Comparison of ENCODE assay signal across 20 mouse cellular contexts in genomic region chr1:60803128-60803824, GRCm38 (mm10).
DNase-seq lines count a peak whose midpoint lies in the region; ATAC-seq and TF ChIP-seq lines count a peak whose summit lies in the region.
"Had no signal": no experiment of that assay in that cellular context is flagged by ENCODE, and none has a peak within 500 bp of the region (broad histone marks: within the 10 kb centered on the region; RNA-seq: fewer than 3 reads in every experiment).

No protein-coding gene starts in this region.

- H3K9me3 ChIP-seq in lung, embryonic 15.5 days, result no peaks in the 10 kb centered on the region
- no peaks in the 10 kb centered on the region for H3K9me3 ChIP-seq in CH12.LX (replicated peaks; ENCODE audit: low read length)
- no peaks in the 10 kb centered on the region for H3K9me3 ChIP-seq in hindbrain, embryonic 12.5 days (replicated peaks)
- H3K9me3 ChIP-seq: embryonic facial prominence, embryonic 12.5 days; forebrain, embryonic 12.5 days had no signal

- H3K27ac ChIP-seq in gastrocnemius, adult 2 months, result peak overlapping the region; percentile 16; the same call in 1 of the 2 replicates
- H3K27ac ChIP-seq in lung, embryonic 15.5 days, result 0 out of 2 replicates have a peak overlapping the region, but pooled peaks have one; percentile 18
- peak overlapping the region; percentile 76 for H3K27ac ChIP-seq in CH12.LX (ENCODE audit: insufficient read depth, low read depth)
- H3K27ac ChIP-seq in hindbrain, embryonic 12.5 days, result no peak overlapping the region
- H3K27ac ChIP-seq: embryonic facial prominence, embryonic 12.5 days; forebrain, embryonic 12.5 days; heart, adult 2 months had no signal

- H3K4me2 ChIP-seq in lung, embryonic 15.5 days, result no peak overlapping the region
- H3K4me2 ChIP-seq in CH12.LX (ENCODE audit: insufficient read depth, low read depth, poor library complexity, severe bottlenecking), result no peak overlapping the region
- H3K4me2 ChIP-seq in hindbrain, embryonic 12.5 days (replicated peaks), result no peak overlapping the region
- H3K4me2 ChIP-seq: embryonic facial prominence, embryonic 12.5 days; forebrain, embryonic 12.5 days; heart, embryonic 11.5 days had no signal

- DNase-seq in gastrocnemius, adult 2 months, result no peak
- no peak for DNase-seq in gastrocnemius, postnatal 36 days
- DNase-seq in lung, postnatal 25 days (ENCODE audit: low spot score), result no peak
- DNase-seq in CH12.LX (ENCODE audit: extremely low read depth), result no peak
- no peak for DNase-seq in ovary, postnatal 36 days (ENCODE audit: low spot score)
- DNase-seq: adrenal gland, adult 2 months; adrenal gland, postnatal 25 days; cerebellum, adult 2 months; embryo, embryonic 11 days; heart, adult 2 months; heart, postnatal 36 days had no signal

- H3K9ac ChIP-seq in lung, embryonic 15.5 days, result no peak overlapping the region
- H3K9ac ChIP-seq in CH12.LX (ENCODE audit: insufficient read depth, low read depth), result peak overlapping the region; percentile 43
- no peak overlapping the region for H3K9ac ChIP-seq in hindbrain, embryonic 12.5 days
- H3K9ac ChIP-seq: embryonic facial prominence, embryonic 12.5 days; forebrain, embryonic 12.5 days had no signal

- no peaks in the 10 kb centered on the region for H3K36me3 ChIP-seq in lung, embryonic 15.5 days
- H3K36me3 ChIP-seq in CH12.LX (replicated peaks in 1 of 2; ENCODE audit: control insufficient read depth in 1 of 2, insufficient read depth in 1 of 2, low read length in 1 of 2), result peaks cover 0 to 2% of the 10 kb centered on the region in 2 experiments
- H3K36me3 ChIP-seq in hindbrain, embryonic 12.5 days, result no peaks in the 10 kb centered on the region
- H3K36me3 ChIP-seq: embryonic facial prominence, embryonic 12.5 days; forebrain, embryonic 12.5 days had no signal

- H3K4me1 ChIP-seq in lung, embryonic 15.5 days, result 0 out of 2 replicates have a peak, but pooled peaks cover 6% of the 10 kb centered on the region
- H3K4me1 ChIP-seq in CH12.LX (ENCODE audit: control insufficient read depth in 1 of 2, insufficient read depth in 2 of 2), result peaks cover 37 to 81% of the 10 kb centered on the region in 2 experiments
- H3K4me1 ChIP-seq in hindbrain, embryonic 12.5 days, result no peaks in the 10 kb centered on the region
- H3K4me1 ChIP-seq: embryonic facial prominence, embryonic 12.5 days; forebrain, embryonic 12.5 days had no signal

- in situ Hi-C loops in CH12.LX (cut with MboI; ENCODE audit: low pct_ligation_motif_present, low pct_unique_long_range_greater_than_20kb, low sequenced_read_pairs), result loop anchor here (25.0 kb wide), 1 partner anchor 241 kb away; the partner anchor contains the start of gene Raph1

- TF ChIP-seq POLR2A in CH12.LX (IDR thresholded peaks at IDR 0.05; ENCODE audit: low read depth, low read length), result no peak

- no peak overlapping the region for H3K4me3 ChIP-seq in gastrocnemius, adult 2 months
- H3K4me3 ChIP-seq in lung, embryonic 15.5 days, result no peak overlapping the region
- no peak overlapping the region for H3K4me3 ChIP-seq in CH12.LX (replicated peaks in 1 of 3; ENCODE audit: low read depth in 2 of 3, low read length in 2 of 3, poor library complexity in 1 of 3)
- H3K4me3 ChIP-seq in hindbrain, embryonic 12.5 days, result no peak overlapping the region
- H3K4me3 ChIP-seq: embryonic facial prominence, embryonic 12.5 days; forebrain, embryonic 12.5 days; heart, adult 2 months had no signal

- peak; percentile 65; the same call in 1 of the 2 replicates for ATAC-seq in lung, embryonic 15.5 days (ENCODE audit: borderline replicate concordance, extremely low read depth, low FRiP score, low TSS enrichment)
- ATAC-seq in granulocyte monocyte progenitor cell, adult 5-6 weeks (replicated peaks; ENCODE audit: poor library complexity, severe bottlenecking), result peak; percentile 61
- ATAC-seq in hindbrain, embryonic 12.5 days (ENCODE audit: low FRiP score), result no peak
- ATAC-seq: forebrain, embryonic 16.5 days; hindbrain, embryonic 16.5 days; inflammation-experienced regulatory T-cells, adult 6 months had no signal

- 59% methylated on average over 4 of the region's 4 CpGs for WGBS in lung, embryonic 15.5 days
- WGBS in hindbrain, embryonic 12.5 days, result 92% methylated on average over 4 of the region's 4 CpGs

- H3K27me3 ChIP-seq in lung, embryonic 15.5 days, result no peaks in the 10 kb centered on the region
- H3K27me3 ChIP-seq in CH12.LX (replicated peaks), result no peaks in the 10 kb centered on the region
- H3K27me3 ChIP-seq in hindbrain, embryonic 12.5 days, result no peaks in the 10 kb centered on the region
- H3K27me3 ChIP-seq: embryonic facial prominence, embryonic 12.5 days; forebrain, embryonic 12.5 days had no signal

- dilution Hi-C loops in CH12.LX (cut with MboI; ENCODE audit: extremely low pct_ligation_motif_present, extremely low pct_unique_long_range_greater_than_20kb, low sequenced_read_pairs), result no loop called here

- no peak for TF ChIP-seq EP300 in CH12.LX (IDR thresholded peaks at IDR 0.05; ENCODE audit: low read length)

- H3K79me2 ChIP-seq in CH12.LX (replicated peaks; ENCODE audit: control insufficient read depth, extremely low read depth, insufficient read depth, poor library complexity, severe bottlenecking), result peaks cover 11% of the 10 kb centered on the region

- intact Hi-C loops in gastrocnemius, adult 2 months (cut with DNase I), result no loop called here
- intact Hi-C loops in gastrocnemius, postnatal 36 days (cut with DNase I), result no loop called here

- no peak for TF ChIP-seq RAD21 in CH12.LX (IDR thresholded peaks at IDR 0.05; ENCODE audit: low read depth, low read length)

- no peak for TF ChIP-seq CTCF in gastrocnemius, adult 2 months (IDR thresholded peaks at IDR 0.05)
- no peak for TF ChIP-seq CTCF in CH12.LX (conservative IDR thresholded peaks at IDR 0.05 in 1 of 2, IDR thresholded peaks at IDR 0.05 in 1 of 2; ENCODE audit: low read depth in 2 of 2, low read length in 2 of 2)

TF ChIP-seq in CH12.LX, 34 proteins besides CTCF, POLR2A, EP300 and RAD21:
- no peak for TF ChIP-seq MAZ (IDR thresholded peaks at IDR 0.05; ENCODE audit: low read depth, low read length)
- TF ChIP-seq MAFK (IDR thresholded peaks at IDR 0.05; ENCODE audit: insufficient replicate concordance, low read length), result no peak
- TF ChIP-seq MYC (IDR thresholded peaks at IDR 0.05; ENCODE audit: low read depth, low read length), result 0 out of 2 replicates have a peak, but pooled peaks have one; percentile 39
- no peak for TF ChIP-seq RCOR1 (conservative IDR thresholded peaks at IDR 0.05; ENCODE audit: low read depth, low read length)
- TF ChIP-seq E2F4 (IDR thresholded peaks at IDR 0.05; ENCODE audit: insufficient replicate concordance, low read depth, low read length), result no peak
- no peak for TF ChIP-seq ELF1 (IDR thresholded peaks at IDR 0.05; ENCODE audit: low read depth, low read length)
- TF ChIP-seq UBTF (IDR thresholded peaks at IDR 0.05; ENCODE audit: low read depth, low read length), result no peak
- TF ChIP-seq ZMIZ1 (IDR thresholded peaks at IDR 0.05; ENCODE audit: low read depth, low read length), result no peak
- TF ChIP-seq ETS1 (conservative IDR thresholded peaks at IDR 0.05; ENCODE audit: low read depth, low read length), result no peak
- TF ChIP-seq CHD2 (IDR thresholded peaks at IDR 0.05; ENCODE audit: low read length), result no peak
- TF ChIP-seq BHLHE40 (IDR thresholded peaks at IDR 0.05; ENCODE audit: low read depth, low read length), result peak; percentile 96
- TF ChIP-seq MXI1 (IDR thresholded peaks at IDR 0.05; ENCODE audit: low read depth, low read length), result no peak
TF ChIP-seq in CH12.LX: peak in this region for 2.
